9 mouse cellular contexts compared by ENCODE assay signal in genomic region chr1:39086273-39086672, GRCm38 (mm10).
DNase-seq lines count a peak whose midpoint lies in the region; ATAC-seq and TF ChIP-seq lines count a peak whose summit lies in the region.
"Had no signal": no experiment of that assay in that cellular context is flagged by ENCODE, and none has a peak within 500 bp of the region (broad histone marks: within the 10 kb centered on the region; RNA-seq: fewer than 3 reads in every experiment).

No protein-coding gene starts in this region.

- no peak for TF ChIP-seq CTCF in cerebellum, adult 2 months (IDR thresholded peaks at IDR 0.05; ENCODE audit: borderline replicate concordance, insufficient read depth, low read depth, low read length)
- peak; percentile 16; the same call in 1 of the 2 replicates for TF ChIP-seq CTCF in layer of hippocampus, adult 2 months (conservative IDR thresholded peaks at IDR 0.05)

- no peaks in the 10 kb centered on the region for H3K27me3 ChIP-seq in hindbrain, embryonic 15.5 days
- no peaks in the 10 kb centered on the region for H3K27me3 ChIP-seq in hindbrain, embryonic 12.5 days
- no peaks in the 10 kb centered on the region for H3K27me3 ChIP-seq in cerebellum, adult 2 months (ENCODE audit: control insufficient read depth, insufficient read depth, low read length)
- H3K27me3 ChIP-seq: lung, embryonic 15.5 days had no signal

- WGBS in hindbrain, embryonic 15.5 days, result 58% methylated on average over 11 of the region's 11 CpGs
- 84% methylated on average over 11 of the region's 11 CpGs for WGBS in hindbrain, embryonic 12.5 days
- 43% methylated on average over 11 of the region's 11 CpGs for WGBS in cerebellum, adult 2 months

- H3K4me2 ChIP-seq in hindbrain, embryonic 15.5 days, result no peak overlapping the region
- no peak overlapping the region for H3K4me2 ChIP-seq in hindbrain, embryonic 12.5 days (replicated peaks)
- H3K4me2 ChIP-seq: lung, embryonic 15.5 days had no signal

- DNase-seq in Muller cell, postnatal 12 days (ENCODE audit: inconsistent ontology term), result peak; percentile 42
- peak; percentile 25 to 48 for DNase-seq in cerebellum, adult 2 months
- DNase-seq in layer of hippocampus, adult 2 months (ENCODE audit: low spot score in 2 of 2), result peak; percentile 65 to 68
- DNase-seq in testis, postnatal 14 days (ENCODE audit: low spot score), result peak; percentile 27

- TF ChIP-seq POLR2A in cerebellum, adult 2 months (IDR thresholded peaks at IDR 0.05; ENCODE audit: borderline replicate concordance, insufficient read depth, low read length), result no peak

- no peak overlapping the region for H3K9ac ChIP-seq in hindbrain, embryonic 15.5 days
- no peak overlapping the region for H3K9ac ChIP-seq in hindbrain, embryonic 12.5 days
- H3K9ac ChIP-seq: lung, embryonic 15.5 days had no signal

- H3K9me3 ChIP-seq in hindbrain, embryonic 15.5 days, result no peaks in the 10 kb centered on the region
- no peaks in the 10 kb centered on the region for H3K9me3 ChIP-seq in hindbrain, embryonic 12.5 days (replicated peaks)
- H3K9me3 ChIP-seq: lung, embryonic 15.5 days had no signal

- H3K27ac ChIP-seq in hindbrain, embryonic 15.5 days (replicated peaks), result no peak overlapping the region
- H3K27ac ChIP-seq in hindbrain, embryonic 12.5 days, result no peak overlapping the region
- H3K27ac ChIP-seq in cerebellum, adult 2 months (ENCODE audit: insufficient read depth, low read length), result no peak overlapping the region
- peak overlapping the region; percentile 86 for H3K27ac ChIP-seq in layer of hippocampus, adult 2 months
- H3K27ac ChIP-seq: lung, embryonic 15.5 days had no signal

- ATAC-seq in hindbrain, embryonic 15.5 days (ENCODE audit: low FRiP score, low read depth), result peak; percentile 65; the same call in 1 of the 2 replicates
- ATAC-seq in hindbrain, embryonic 12.5 days (ENCODE audit: low FRiP score), result no peak
- ATAC-seq in megakaryocyte-erythroid progenitor cell, adult 5-6 weeks (replicated peaks; ENCODE audit: low FRiP score, low TSS enrichment, poor library complexity, severe bottlenecking), result no peak
- ATAC-seq in erythroblast, adult 5-6 weeks (replicated peaks; ENCODE audit: low FRiP score, poor library complexity, severe bottlenecking), result no peak

- H3K4me1 ChIP-seq in hindbrain, embryonic 15.5 days (replicated peaks), result no peaks in the 10 kb centered on the region
- no peaks in the 10 kb centered on the region for H3K4me1 ChIP-seq in hindbrain, embryonic 12.5 days
- H3K4me1 ChIP-seq in cerebellum, adult 2 months (ENCODE audit: control insufficient read depth, insufficient read depth, low read length), result no peaks in the 10 kb centered on the region
- H3K4me1 ChIP-seq: lung, embryonic 15.5 days had no signal

- no peak overlapping the region for H3K4me3 ChIP-seq in hindbrain, embryonic 15.5 days
- no peak overlapping the region for H3K4me3 ChIP-seq in hindbrain, embryonic 12.5 days
- no peak overlapping the region for H3K4me3 ChIP-seq in cerebellum, adult 2 months (replicated peaks; ENCODE audit: insufficient read depth, low read depth, low read length)
- H3K4me3 ChIP-seq in layer of hippocampus, adult 2 months, result no peak overlapping the region
- H3K4me3 ChIP-seq: lung, embryonic 15.5 days had no signal

- no peaks in the 10 kb centered on the region for H3K36me3 ChIP-seq in hindbrain, embryonic 15.5 days
- no peaks in the 10 kb centered on the region for H3K36me3 ChIP-seq in hindbrain, embryonic 12.5 days
- H3K36me3 ChIP-seq: lung, embryonic 15.5 days had no signal
